Mouse (Mus musculus) forebrain, embryonic 11.5 days (tissue): ENCODE data around the gene Tpd52l1. TPM values are rescaled to one million over a fixed set of nuclear protein-coding genes. Genes with fewer than 3 reads are reported as not detected.
"Not testable (repeated sequence)": the region's sequence is repeated elsewhere in the genome, so short reads cannot be mapped to it uniquely, and the experiment has no call there.

Source experiments
- ATAC-seq: fragments of 200-750 bp; cut with Nextera tagmentation; replicated peaks from 2 replicates; pipeline ENCODE4 v1.8.0; 2017; ENCODE audit warnings: moderate TSS enrichment; ENCODE audit not compliant: low FRiP score
- DNase-seq: peaks from one replicate; pipeline ENCODE4 v3.0.0-alpha.2; 2017; ENCODE audit warnings: low spot score
- H3K27ac ChIP-seq: fragments of 300-500 bp; sonication (generic); 2 replicates; pipeline ENCODE4 v1.5.1; 2014; ENCODE audit warnings: low read depth, low read length
- H3K27me3 ChIP-seq: fragments of 300-500 bp; sonication (generic); 2 replicates; pipeline ENCODE4 v1.6.1; 2014; ENCODE audit warnings: mild to moderate bottlenecking, low read length, mixed read lengths; ENCODE audit not compliant: control insufficient read depth, insufficient read depth
- H3K36me3 ChIP-seq: fragments of 300-500 bp; sonication (generic); 2 replicates; pipeline ENCODE4 v1.6.1; 2014; ENCODE audit warnings: mild to moderate bottlenecking, low read length, moderate library complexity, mixed read lengths; ENCODE audit not compliant: control insufficient read depth, insufficient read depth
- H3K4me1 ChIP-seq: fragments of 300-500 bp; sonication (generic); replicated peaks from 2 replicates; pipeline ENCODE4 v1.6.1; 2014; ENCODE audit warnings: low read length, mixed read lengths; ENCODE audit not compliant: control insufficient read depth, insufficient read depth
- H3K4me2 ChIP-seq: fragments of 300-500 bp; sonication (generic); 2 replicates; pipeline ENCODE4 v1.6.1; 2014; ENCODE audit warnings: low read depth, mild to moderate bottlenecking, low read length, moderate library complexity, mixed read lengths; ENCODE audit not compliant: severe bottlenecking
- H3K4me3 ChIP-seq: fragments of 300-500 bp; sonication (generic); 2 replicates; pipeline ENCODE4 v1.5.1; 2014; ENCODE audit warnings: low read depth, low read length
- H3K9ac ChIP-seq: fragments of 300-500 bp; sonication (generic); 2 replicates; pipeline ENCODE4 v1.6.1; 2014; ENCODE audit warnings: low read length
- H3K9me3 ChIP-seq: fragments of 300-500 bp; sonication (generic); 2 replicates; pipeline ENCODE4 v1.6.1; 2016; ENCODE audit warnings: low read length, mixed read lengths; ENCODE audit not compliant: control insufficient read depth
- WGBS: fragments of 180-500 bp; shearing (Covaris S2); extraction: QIAGEN DNeasy Blood & Tissue Kit; methylation state at CpG from one replicate; pipeline ENCODE4 v1.1.7; 2014; 5-methylcytosine and 5-hydroxymethylcytosine counted together
- polyA plus RNA-seq: library from polyadenylated mRNA; unstranded; fragments of >200 nt; fragmentation: Nextera tagmentation; extraction: Ambion mirVana; gene quantifications from 2 replicates; pipeline ENCODE4 v1.2.1, GENCODE M21; 2014

The Tpd52l1 gene
- polyA plus RNA-seq, 1 experiment from 2014 or later: 25.2 TPM

DNA sequence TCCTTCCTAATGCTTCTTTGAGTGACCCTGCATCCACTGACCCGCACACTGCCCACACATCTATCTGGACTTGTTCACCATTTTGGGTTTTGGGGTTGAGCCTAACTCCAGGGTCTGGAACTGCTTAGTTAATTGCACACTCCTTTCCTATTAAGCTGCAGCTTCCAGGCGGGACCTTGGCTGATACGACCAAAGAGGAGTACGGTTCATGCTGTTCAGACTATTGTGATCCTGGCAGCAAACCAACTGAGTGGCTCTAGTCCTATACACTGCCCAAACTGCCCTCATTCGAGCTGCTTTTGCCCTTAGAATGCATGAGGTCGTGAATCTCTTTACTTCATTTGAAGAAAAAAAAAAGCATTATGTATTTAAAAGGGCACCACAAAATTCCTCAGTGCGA is 1.6 kb downstream of the Tpd52l1 start:
- H3K27ac ChIP-seq: no peak overlapping the region
- H3K36me3 ChIP-seq: no peaks in the 10 kb centered on the region
- H3K4me3 ChIP-seq: no peak overlapping the region
- no peaks in the 10 kb centered on the region for H3K9me3 ChIP-seq
- 62% methylated on average over 7 of the region's 7 CpGs for WGBS
- H3K4me1 ChIP-seq: no peaks in the 10 kb centered on the region
- H3K9ac ChIP-seq: no peak overlapping the region
- H3K4me2 ChIP-seq: no peak overlapping the region
- no peak for DNase-seq
- no peak for ATAC-seq
- no peaks in the 10 kb centered on the region for H3K27me3 ChIP-seq

GRCm38 (mm10) chr10:31441491-31441890 is 4.3 kb downstream of the Tpd52l1 start:
- no peaks in the 10 kb centered on the region for H3K36me3 ChIP-seq
- H3K4me3 ChIP-seq: no peak overlapping the region
- no peak for DNase-seq
- no peak overlapping the region for H3K9ac ChIP-seq
- no peak for ATAC-seq
- H3K27me3 ChIP-seq: no peaks in the 10 kb centered on the region
- no peak overlapping the region for H3K4me2 ChIP-seq
- H3K9me3 ChIP-seq: no peaks in the 10 kb centered on the region
- no peak overlapping the region for H3K27ac ChIP-seq
- H3K4me1 ChIP-seq: no peaks in the 10 kb centered on the region

DNA sequence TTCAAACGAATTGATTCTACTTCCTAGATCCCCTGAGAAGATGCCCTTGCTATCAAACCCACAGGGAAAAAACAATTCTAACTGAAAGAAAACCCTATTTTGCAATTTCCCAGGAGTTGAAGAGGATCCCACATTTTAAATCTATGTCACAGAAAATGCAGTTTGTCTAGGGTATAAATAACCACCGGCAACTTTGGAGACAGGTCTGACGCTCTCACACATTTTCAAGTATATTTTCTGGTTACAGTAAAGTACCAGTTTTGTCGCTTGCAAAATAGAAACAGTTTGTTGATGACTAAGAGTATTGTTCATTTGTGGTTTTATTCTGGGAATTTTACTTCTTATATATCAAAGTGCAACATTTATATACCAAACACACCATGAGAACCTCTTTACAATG is 9.7 kb downstream of the Tpd52l1 start:
- DNase-seq (no peak), ATAC-seq (no peak)
- no peaks in the 10 kb centered on the region for H3K9me3 ChIP-seq
- no peak overlapping the region for H3K9ac ChIP-seq
- 83% methylated on average over 4 of the region's 4 CpGs for WGBS
- no peak overlapping the region for H3K27ac ChIP-seq
- no peaks in the 10 kb centered on the region for H3K36me3 ChIP-seq
- H3K4me1 ChIP-seq: no peaks in the 10 kb centered on the region
- H3K4me3 ChIP-seq: no peak overlapping the region
- no peak overlapping the region for H3K4me2 ChIP-seq
- H3K27me3 ChIP-seq: no peaks in the 10 kb centered on the region

DNA sequence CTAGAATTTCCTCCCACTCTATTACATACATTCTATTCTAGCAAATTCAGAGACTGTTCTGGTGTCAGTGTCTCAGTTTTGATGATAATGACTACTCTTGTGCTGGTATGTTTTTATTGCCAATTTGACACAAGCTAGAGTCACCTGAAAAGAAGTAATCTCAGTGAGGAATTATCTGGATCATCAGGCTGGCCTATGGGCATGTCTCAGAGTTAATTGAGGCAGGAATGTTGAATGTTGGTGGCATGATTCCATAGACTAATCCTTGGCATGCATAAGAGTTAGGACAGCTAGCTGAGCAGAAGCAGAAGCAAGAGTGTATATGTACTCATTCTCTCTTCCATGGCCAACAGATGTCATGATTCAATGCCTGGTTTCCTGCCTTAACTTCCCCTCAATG is 27.8 kb downstream of the Tpd52l1 start:
- Histone ChIP-seq H3K4me2 (no peak overlapping the region), H3K36me3 (no peaks in the 10 kb centered on the region), H3K4me3 (no peak overlapping the region), H3K27me3 (no peaks in the 10 kb centered on the region), H3K27ac (no peak overlapping the region), H3K9me3 (no peaks in the 10 kb centered on the region), H3K9ac (no peak overlapping the region), H3K4me1 (no peaks in the 10 kb centered on the region)
- ATAC-seq: no peak
- no peak for DNase-seq

DNA sequence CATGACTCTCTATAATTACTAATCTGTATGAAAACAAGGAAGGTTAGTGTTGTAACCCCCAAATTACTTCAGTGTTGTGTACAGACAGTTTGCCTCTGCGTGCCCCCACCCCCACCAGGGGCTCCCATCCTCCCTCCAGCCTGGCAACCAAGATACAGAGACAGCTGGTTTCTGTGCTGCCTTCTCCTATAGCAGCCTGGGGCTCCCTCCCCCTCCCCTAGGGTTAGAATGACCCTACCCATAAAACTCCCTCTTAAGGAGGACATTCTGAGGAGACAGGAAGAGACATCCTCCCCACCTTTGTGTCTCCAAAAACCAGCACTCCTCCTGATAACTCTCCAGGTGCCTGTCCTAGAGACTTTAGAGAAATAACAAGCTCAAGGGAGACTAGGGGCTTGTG is 52.8 kb downstream of the Tpd52l1 start:
- 47% methylated on average over 1 of the region's 1 CpGs for WGBS
- no peak overlapping the region for H3K4me2 ChIP-seq

DNA sequence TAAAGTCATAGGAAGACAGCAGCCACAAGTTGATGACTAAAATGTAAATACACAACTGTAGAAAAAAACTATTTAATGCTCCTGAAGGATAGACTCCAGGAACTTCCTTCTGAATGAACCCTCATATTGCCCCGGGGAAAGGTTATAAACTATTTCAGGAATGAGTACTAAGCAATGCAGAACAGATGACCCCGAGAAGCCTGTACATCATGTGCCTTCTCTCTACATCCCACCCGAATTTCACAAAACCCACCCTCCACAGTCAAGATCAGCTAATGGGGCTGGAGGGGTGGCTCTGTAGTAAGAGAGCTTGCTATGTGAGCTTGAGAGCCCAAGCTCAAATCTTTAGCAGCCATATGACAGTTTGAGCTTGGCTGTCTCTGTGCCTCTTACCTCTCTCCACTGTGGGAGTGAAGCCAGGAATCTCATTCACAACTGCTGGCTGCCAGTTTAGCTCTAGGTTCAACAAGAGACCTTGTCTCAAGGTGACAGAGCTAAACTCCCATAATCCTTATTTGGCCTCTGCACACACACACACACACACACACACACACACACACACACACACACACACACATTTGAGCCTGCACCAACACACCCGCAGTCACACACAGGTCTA is 54.9 kb downstream of the Tpd52l1 start:
- Histone ChIP-seq H3K27me3 (no peaks in the 10 kb centered on the region), H3K4me3 (no peak overlapping the region), H3K4me2 (no peak overlapping the region), H3K9me3 (no peaks in the 10 kb centered on the region), H3K36me3 (no peaks in the 10 kb centered on the region), H3K9ac (no peak overlapping the region), H3K27ac (no peak overlapping the region), H3K4me1 (no peaks in the 10 kb centered on the region)
- no peak for ATAC-seq
- WGBS: 75% methylated on average over 4 of the region's 4 CpGs
- DNase-seq: no peak

More for the DNA sequence above, 52.8 kb downstream of the Tpd52l1 start:
- H3K4me3 ChIP-seq: no peak overlapping the region
- no peaks in the 10 kb centered on the region for H3K4me1 ChIP-seq
- H3K9ac ChIP-seq: no peak overlapping the region
- ATAC-seq (no peak), DNase-seq (no peak)
- H3K9me3 ChIP-seq: no peaks in the 10 kb centered on the region
- no peaks in the 10 kb centered on the region for H3K27me3 ChIP-seq
- no peak overlapping the region for H3K27ac ChIP-seq
- no peaks in the 10 kb centered on the region for H3K36me3 ChIP-seq

- not testable (repeated sequence) for H3K36me3 ChIP-seq, H3K9me3 ChIP-seq, DNase-seq, H3K27me3 ChIP-seq, ATAC-seq, H3K9ac ChIP-seq, H3K4me3 ChIP-seq, H3K4me1 ChIP-seq, H3K27ac ChIP-seq, H3K4me2 ChIP-seq
- 82% methylated on average over 1 of the region's 1 CpGs for WGBS
These were observed 57.2 kb downstream of the Tpd52l1 start for GRCm38 (mm10) chr10:31388566-31388965.

GRCm38 (mm10) chr10:31370200-31370599 is 75.6 kb downstream of the Tpd52l1 start:
- ATAC-seq, H3K27ac ChIP-seq, DNase-seq, H3K9me3 ChIP-seq, H3K4me3 ChIP-seq, H3K4me1 ChIP-seq, H3K9ac ChIP-seq, H3K27me3 ChIP-seq, H3K4me2 ChIP-seq, H3K36me3 ChIP-seq: not testable (repeated sequence)
- WGBS: 5% methylated on average over 4 of the region's 5 CpGs

DNA sequence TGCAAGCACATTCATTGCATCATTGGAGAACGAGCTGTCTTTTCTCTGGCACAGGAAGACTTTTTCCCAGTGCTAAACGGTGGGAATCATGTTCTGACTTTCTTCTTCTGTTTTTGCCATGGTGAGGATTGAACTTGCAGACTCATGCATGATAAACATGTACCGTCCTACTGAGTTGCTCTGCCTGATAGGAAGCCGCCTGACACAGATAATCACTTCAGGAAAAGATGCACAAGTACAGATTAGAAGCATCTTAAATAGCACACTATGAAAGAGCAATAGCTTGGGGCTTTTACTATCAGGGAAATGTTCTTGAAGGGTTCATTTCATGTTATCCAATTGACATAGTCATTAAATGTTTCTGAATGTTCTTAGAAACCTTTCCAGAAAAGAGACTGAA is 86.0 kb downstream of the Tpd52l1 start:
- Histone ChIP-seq H3K36me3 (no peaks in the 10 kb centered on the region), H3K4me1 (no peaks in the 10 kb centered on the region), H3K9ac (no peak overlapping the region), H3K27me3 (no peaks in the 10 kb centered on the region), H3K4me3 (no peak overlapping the region), H3K9me3 (no peaks in the 10 kb centered on the region), H3K27ac (no peak overlapping the region), H3K4me2 (no peak overlapping the region)
- no peak for DNase-seq
- 87% methylated on average over 4 of the region's 4 CpGs for WGBS
- ATAC-seq: no peak
